Mouse (Mus musculus): ENCODE measurements around the gene Ulk3. TPM values are rescaled to one million over a fixed set of nuclear protein-coding genes. Genes with fewer than 3 reads are reported as not detected.

Ulk3 gene
- total RNA-seq (2021): 10 to 100 TPM; 30.0 to 34.2 TPM
- long read RNA-seq, experiment 1, transcript Ulk3-201 (16 exons, 2,826 nt): major isoform, 7 of 10 reads
- long read RNA-seq, experiment 1, partial matches to known transcripts: 0 of 10 reads
- long read RNA-seq, experiment 1, other reads (novel, unspliced or antisense): 3 of 10 reads
- long read RNA-seq, experiment 2, partial matches to known transcripts: 1 of 3 reads
- long read RNA-seq, experiment 2, other reads (novel, unspliced or antisense): 1 of 3 reads

- intact Hi-C loops (cut with DNase I): loop anchor here (5.0 kb wide), 2 partner anchors 37 to 158 kb away; partner anchors contain the start of gene Mpi
- DNase-seq (ENCODE audit: low spot score in 2 of 2): peak in 1 of 2 experiments; percentile 75
These were observed at the start of gene Ulk3 for GRCm38 (mm10) chr9:57589224-57590126. Gene Ulk3 (plus strand): TSS chr9:57589452.

- intact Hi-C loops (cut with DNase I): no loop called here
These were observed 49.7 kb upstream of the Ulk3 start for GRCm38 (mm10) chr9:57539550-57539949.

GRCm38 (mm10) chr9:57541312-57541711 is 47.9 kb upstream of the Ulk3 start:
- DNase-seq (ENCODE audit: low spot score in 2 of 2): peak; percentile 67 to 68
- intact Hi-C loops (cut with DNase I): loop anchor here (2.0 kb wide), 1 partner anchor 113 kb away; no protein-coding TSS in a partner anchor

More at GRCm38 (mm10) chr9:57539550-57539949, 49.7 kb upstream of the Ulk3 start:
- no peak for DNase-seq (ENCODE audit: low spot score in 2 of 2)

GRCm38 (mm10) chr9:57543951-57544350 is 45.3 kb upstream of the Ulk3 start:
- no peak for DNase-seq (ENCODE audit: low spot score in 2 of 2)
- intact Hi-C loops (cut with DNase I): no loop called here

GRCm38 (mm10) chr9:57547287-57547686 is 42.0 kb upstream of the Ulk3 start:
- peak in 1 of 2 experiments; percentile 43 for DNase-seq (ENCODE audit: low spot score in 2 of 2)
- intact Hi-C loops (cut with DNase I): no loop called here

GRCm38 (mm10) chr9:57547869-57548268 is 41.4 kb upstream of the Ulk3 start:
- intact Hi-C loops (cut with DNase I): no loop called here
- DNase-seq (ENCODE audit: low spot score in 2 of 2): no peak

- no peak for DNase-seq (ENCODE audit: low spot score in 2 of 2)
- intact Hi-C loops (cut with DNase I): no loop called here
These were observed 40.1 kb upstream of the Ulk3 start for GRCm38 (mm10) chr9:57549186-57549585.

GRCm38 (mm10) chr9:57550126-57550862 is 39.0 kb upstream of the Ulk3 start:
- intact Hi-C loops (cut with DNase I): loop anchor here (5.0 kb wide), 1 partner anchor 37 kb away; the partner anchor contains the start of gene Ulk3
- no peak for DNase-seq (ENCODE audit: low spot score in 2 of 2)

- intact Hi-C loops (cut with DNase I): loop anchor here (5.0 kb wide), 1 partner anchor 35 kb away; the partner anchor contains the start of gene Ulk3
These were observed 36.9 kb upstream of the Ulk3 start, which contains the start of gene Mpi for GRCm38 (mm10) chr9:57552139-57552887. Gene Mpi (minus strand): TSS chr9:57552763.

GRCm38 (mm10) chr9:57553119-57553518 is 36.1 kb upstream of the Ulk3 start:
- intact Hi-C loops (cut with DNase I): loop anchor here (5.0 kb wide), 1 partner anchor 34 kb away; the partner anchor contains the start of gene Ulk3
- DNase-seq (ENCODE audit: low spot score in 2 of 2): no peak

More at GRCm38 (mm10) chr9:57552139-57552887, 36.9 kb upstream of the Ulk3 start, which contains the start of gene Mpi:
- peak; percentile 69 to 83 for DNase-seq (ENCODE audit: low spot score in 2 of 2)

GRCm38 (mm10) chr9:57554753-57555152 is 34.5 kb upstream of the Ulk3 start:
- intact Hi-C loops (cut with DNase I): loop anchor here (5.0 kb wide), 1 partner anchor 33 kb away; the partner anchor contains the start of gene Ulk3
- DNase-seq (ENCODE audit: low spot score in 2 of 2): no peak

GRCm38 (mm10) chr9:57557215-57557614 is 32.0 kb upstream of the Ulk3 start:
- intact Hi-C loops (cut with DNase I): no loop called here
- DNase-seq (ENCODE audit: low spot score in 2 of 2): no peak

- intact Hi-C loops (cut with DNase I): no loop called here
- DNase-seq (ENCODE audit: low spot score in 2 of 2): no peak
These were observed 30.6 kb upstream of the Ulk3 start for GRCm38 (mm10) chr9:57558625-57559024.

- intact Hi-C loops (cut with DNase I): no loop called here
- no peak for DNase-seq (ENCODE audit: low spot score in 2 of 2)
These were observed 29.7 kb upstream of the Ulk3 start for GRCm38 (mm10) chr9:57559568-57559967.

GRCm38 (mm10) chr9:57560263-57560662 is 29.0 kb upstream of the Ulk3 start:
- intact Hi-C loops (cut with DNase I): no loop called here

GRCm38 (mm10) chr9:57560861-57561710 is 28.2 kb upstream of the Ulk3 start, which contains the start of gene Scamp2:
Gene Scamp2 (plus strand): TSS chr9:57560943.
- peak; percentile 93 to 94 for DNase-seq (ENCODE audit: low spot score in 2 of 2)
- intact Hi-C loops (cut with DNase I): no loop called here

More at GRCm38 (mm10) chr9:57560263-57560662, 29.0 kb upstream of the Ulk3 start:
- no peak for DNase-seq (ENCODE audit: low spot score in 2 of 2)

GRCm38 (mm10) chr9:57561711-57562099 is 27.5 kb upstream of the Ulk3 start:
- intact Hi-C loops (cut with DNase I): no loop called here
- no peak for DNase-seq (ENCODE audit: low spot score in 2 of 2)
